Mouse (Mus musculus) gastrocnemius, postnatal 36 days (tissue): Measurements from ENCODE around the gene Esrrg. TPM values are rescaled to one million over a fixed set of nuclear protein-coding genes. Genes with fewer than 3 reads are reported as not detected.

Experiments
- DNase-seq, 2 experiments: peaks; one replicate each; pipeline ENCODE4 v3.0.0; 2022
- intact Hi-C: fragments of 180-260 bp; cut with DNase I; formaldehyde crosslinking; loops from one replicate; pipeline ENCODE4 v1.15.1; 2025
- total RNA-seq, 2 experiments: library from RNA; stranded (reverse); gene quantifications; 2 replicates each; pipeline ENCODE4 v1.2.3; 2021

Esrrg gene
- total RNA-seq, 2 experiments from 2014 or later: 18.5 to 30.4 TPM

- DNase-seq: peak in 1 of 2 experiments; percentile 7
- intact Hi-C loops: no loop called here
Observed at GRCm38 (mm10) chr1:187698201-187698600, 89.6 kb downstream of the Esrrg start.

GRCm38 (mm10) chr1:187700963-187701362 is 92.4 kb downstream of the Esrrg start:
- DNase-seq: no peak
- intact Hi-C loops: no loop called here

GRCm38 (mm10) chr1:187704921-187705320 is 96.3 kb downstream of the Esrrg start:
- no peak for DNase-seq
- intact Hi-C loops: no loop called here

- intact Hi-C loops: no loop called here
- no peak for DNase-seq
Observed at GRCm38 (mm10) chr1:187705348-187705747, 96.8 kb downstream of the Esrrg start.

- DNase-seq: no peak
- intact Hi-C loops: no loop called here
Observed at GRCm38 (mm10) chr1:187706046-187706445, 97.5 kb downstream of the Esrrg start.

- intact Hi-C loops: no loop called here
- DNase-seq: no peak
Observed at GRCm38 (mm10) chr1:187707176-187707575, 98.6 kb downstream of the Esrrg start.

- no peak for DNase-seq
- intact Hi-C loops: no loop called here
Observed at GRCm38 (mm10) chr1:187710434-187710948, 101.9 kb downstream of the Esrrg start.

GRCm38 (mm10) chr1:187721035-187721434 is 112.4 kb downstream of the Esrrg start:
- intact Hi-C loops: no loop called here

GRCm38 (mm10) chr1:187722016-187722415 is 113.4 kb downstream of the Esrrg start:
- no peak for DNase-seq
- intact Hi-C loops: no loop called here

More at GRCm38 (mm10) chr1:187721035-187721434, 112.4 kb downstream of the Esrrg start:
- DNase-seq: no peak

- intact Hi-C loops: no loop called here
Observed at GRCm38 (mm10) chr1:187724651-187725050, 116.1 kb downstream of the Esrrg start.

GRCm38 (mm10) chr1:187725351-187725750 is 116.8 kb downstream of the Esrrg start:
- no peak for DNase-seq
- intact Hi-C loops: no loop called here

More at GRCm38 (mm10) chr1:187724651-187725050, 116.1 kb downstream of the Esrrg start:
- no peak for DNase-seq

GRCm38 (mm10) chr1:187731171-187731570 is 122.6 kb downstream of the Esrrg start:
- intact Hi-C loops: no loop called here
- DNase-seq: no peak

- intact Hi-C loops: no loop called here
Observed at GRCm38 (mm10) chr1:187736507-187736906, 127.9 kb downstream of the Esrrg start.

GRCm38 (mm10) chr1:187737296-187737695 is 128.7 kb downstream of the Esrrg start:
- intact Hi-C loops: no loop called here
- DNase-seq: no peak

More at GRCm38 (mm10) chr1:187736507-187736906, 127.9 kb downstream of the Esrrg start:
- DNase-seq: no peak

GRCm38 (mm10) chr1:187740531-187740930 is 131.9 kb downstream of the Esrrg start:
- peak; percentile 11 to 22 for DNase-seq
- intact Hi-C loops: no loop called here

- intact Hi-C loops: no loop called here
- DNase-seq: no peak
Observed at GRCm38 (mm10) chr1:187741306-187741705, 132.7 kb downstream of the Esrrg start.

- intact Hi-C loops: no loop called here
- no peak for DNase-seq
Observed at GRCm38 (mm10) chr1:187742071-187742470, 133.5 kb downstream of the Esrrg start.

GRCm38 (mm10) chr1:187749294-187749693 is 140.7 kb downstream of the Esrrg start:
- intact Hi-C loops: no loop called here
- no peak for DNase-seq

- intact Hi-C loops: no loop called here
- DNase-seq: no peak
Observed at GRCm38 (mm10) chr1:187749931-187750330, 141.3 kb downstream of the Esrrg start.

GRCm38 (mm10) chr1:187755528-187755927 is 146.9 kb downstream of the Esrrg start:
- intact Hi-C loops: no loop called here
- no peak for DNase-seq

GRCm38 (mm10) chr1:187757981-187758380 is 149.4 kb downstream of the Esrrg start:
- no peak for DNase-seq
- intact Hi-C loops: no loop called here

- intact Hi-C loops: no loop called here
- no peak for DNase-seq
Observed at GRCm38 (mm10) chr1:187758546-187758945, 150.0 kb downstream of the Esrrg start.

GRCm38 (mm10) chr1:187759536-187759935 is 150.9 kb downstream of the Esrrg start:
- DNase-seq: no peak
- intact Hi-C loops: no loop called here
